In the genomic region with DNA sequence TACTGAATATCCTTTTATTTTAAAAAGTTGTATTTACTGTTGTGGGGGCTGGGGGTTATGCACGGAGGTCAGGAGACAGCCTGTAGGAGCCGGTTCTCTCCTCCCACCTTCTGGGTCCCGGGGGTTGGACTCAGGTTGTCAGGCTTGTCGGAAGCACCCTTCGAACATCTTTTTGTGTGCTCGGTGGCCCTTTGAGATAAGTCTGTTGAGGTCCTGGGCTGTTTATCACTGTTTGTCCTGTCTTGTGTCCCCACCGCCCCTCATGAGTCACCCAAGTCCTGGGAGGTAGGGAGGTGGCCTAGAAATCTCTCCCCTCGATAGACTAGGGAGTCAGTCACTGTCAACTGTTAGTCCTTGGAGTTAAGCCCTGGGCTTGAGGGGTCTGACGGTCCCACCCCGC, we compare ENCODE assay signal across 18 mouse cellular contexts. TPM values are rescaled to one million over a fixed set of nuclear protein-coding genes. Genes with fewer than 3 reads are reported as not detected.
DNase-seq lines count a peak whose midpoint lies in the region; ATAC-seq lines count a peak whose summit lies in the region.
"Had no signal": no experiment of that assay in that cellular context is flagged by ENCODE, and none has a peak within 500 bp of the region (broad histone marks: within the 10 kb centered on the region; RNA-seq: fewer than 3 reads in every experiment).

No protein-coding gene starts in this region.

- H3K27me3 ChIP-seq in heart, embryonic 10.5 days (ENCODE audit: insufficient read depth, poor library complexity, severe bottlenecking): peaks cover 10% of the 10 kb centered on the region; the same call in 1 of the 2 replicates
- no peaks in the 10 kb centered on the region for H3K27me3 ChIP-seq in midbrain, embryonic 12.5 days
- no peaks in the 10 kb centered on the region for H3K27me3 ChIP-seq in midbrain, embryonic 11.5 days (ENCODE audit: control insufficient read depth, insufficient read depth, low read length)
- H3K27me3 ChIP-seq: CH12.LX; embryonic facial prominence, embryonic 15.5 days; hindbrain, embryonic 15.5 days had no signal

- peaks cover 72% of the 10 kb centered on the region for H3K4me1 ChIP-seq in heart, embryonic 10.5 days
- 0 out of 2 replicates have a peak, but pooled peaks cover 7% of the 10 kb centered on the region for H3K4me1 ChIP-seq in midbrain, embryonic 12.5 days
- peaks cover 5% of the 10 kb centered on the region for H3K4me1 ChIP-seq in midbrain, embryonic 11.5 days (ENCODE audit: control insufficient read depth, insufficient read depth, low read length)

- no peak overlapping the region for H3K4me2 ChIP-seq in midbrain, embryonic 12.5 days (replicated peaks)
- H3K4me2 ChIP-seq in midbrain, embryonic 11.5 days: no peak overlapping the region
- H3K4me2 ChIP-seq: embryonic facial prominence, embryonic 15.5 days; hindbrain, embryonic 15.5 days had no signal

- WGBS in heart, embryonic 10.5 days: 46% methylated on average over 10 of the region's 10 CpGs
- WGBS in midbrain, embryonic 12.5 days: 89% methylated on average over 10 of the region's 10 CpGs
- 91% methylated on average over 10 of the region's 10 CpGs for WGBS in midbrain, embryonic 11.5 days

- H3K27ac ChIP-seq in heart, embryonic 10.5 days: no peak overlapping the region
- H3K27ac ChIP-seq in midbrain, embryonic 12.5 days (replicated peaks): no peak overlapping the region
- H3K27ac ChIP-seq in midbrain, embryonic 11.5 days (ENCODE audit: low read depth, low read length): no peak overlapping the region
- H3K27ac ChIP-seq: embryonic facial prominence, embryonic 15.5 days had no signal

- 0 out of 2 replicates have a peak overlapping the region, but pooled peaks have one; percentile 4 for H3K9ac ChIP-seq in midbrain, embryonic 12.5 days (replicated peaks)
- no peak overlapping the region for H3K9ac ChIP-seq in midbrain, embryonic 11.5 days (ENCODE audit: low read length)
- H3K9ac ChIP-seq: embryonic facial prominence, embryonic 15.5 days; hindbrain, embryonic 15.5 days had no signal

- H3K9me3 ChIP-seq in heart, embryonic 10.5 days: no peaks in the 10 kb centered on the region
- H3K9me3 ChIP-seq in midbrain, embryonic 12.5 days: no peaks in the 10 kb centered on the region
- H3K9me3 ChIP-seq in midbrain, embryonic 11.5 days (ENCODE audit: control insufficient read depth, low read length): no peaks in the 10 kb centered on the region
- H3K9me3 ChIP-seq: embryonic facial prominence, embryonic 15.5 days; hindbrain, embryonic 15.5 days had no signal

- H3K4me3 ChIP-seq in heart, embryonic 10.5 days: no peak overlapping the region
- H3K4me3 ChIP-seq in midbrain, embryonic 12.5 days: no peak overlapping the region
- no peak overlapping the region for H3K4me3 ChIP-seq in midbrain, embryonic 11.5 days (ENCODE audit: low read depth, low read length)
- H3K4me3 ChIP-seq: embryonic facial prominence, embryonic 15.5 days; erythroblast, embryonic 14.5 days; hindbrain, embryonic 15.5 days had no signal

- ATAC-seq in midbrain, embryonic 12.5 days (ENCODE audit: low FRiP score, low read depth): no peak
- no peak for ATAC-seq in midbrain, embryonic 11.5 days (ENCODE audit: low FRiP score)
- ATAC-seq: forebrain, embryonic 14.5 days had no signal

- intact Hi-C loops in heart, postnatal 25 days (cut with DNase I): no loop called here

- peak; percentile 82 for DNase-seq in heart, embryonic 10.5 days (ENCODE audit: low spot score)
- DNase-seq in heart, postnatal 25 days (ENCODE audit: low spot score): no peak
- no peak for DNase-seq in midbrain, embryonic 11.5 days (ENCODE audit: low spot score, missing footprints)
- peak; percentile 34 for DNase-seq in c-Kit-positive CD71-positive TER-119-positive erythroid progenitor cells, embryonic 14.5 days (ENCODE audit: low spot score)
- no peak for DNase-seq in kidney, adult 11 months
- DNase-seq: adrenal gland, adult 2 months; adrenal gland, postnatal 25 days; cerebellum, adult 11 months; cerebellum, adult 8-10 months; embryo, embryonic 11 days; gastrocnemius, postnatal 36 days; heart, postnatal 10 days had no signal

- H3K36me3 ChIP-seq in heart, embryonic 10.5 days: peaks cover 3% of the 10 kb centered on the region
- H3K36me3 ChIP-seq in midbrain, embryonic 12.5 days: peaks cover 8% of the 10 kb centered on the region; the same call in 1 of the 2 replicates
- H3K36me3 ChIP-seq in midbrain, embryonic 11.5 days (ENCODE audit: control insufficient read depth, insufficient read depth, low read length): no peaks in the 10 kb centered on the region
- H3K36me3 ChIP-seq: hindbrain, embryonic 15.5 days had no signal

RNA-seq across cellular contexts. Expression of gene Hip1r, which starts 24.9 kb away (rescaled TPM):
- polyA plus RNA-seq in heart, embryonic 10.5 days (2016; fragmentation: Nextera tagmentation; extraction: Ambion mirVana): 6.5 and 8.4 TPM in 2 replicates
- 10 to 100 TPM; 13.4 to 19.0 TPM for total RNA-seq in heart, postnatal 25 days (2021)
- polyA plus RNA-seq in midbrain, embryonic 12.5 days (2016; fragmentation: Nextera tagmentation; extraction: Ambion mirVana): 13.9 and 15.5 TPM in 2 replicates
- polyA plus RNA-seq in midbrain, embryonic 11.5 days (2014; fragmentation: Nextera tagmentation; extraction: Ambion mirVana): 4.6 and 5.2 TPM in 2 replicates

RNA-seq across cellular contexts. Expression of gene Vps37b, which starts 33.7 kb away (rescaled TPM):
- 54.0 and 61.4 TPM in 2 replicates for polyA plus RNA-seq in heart, embryonic 10.5 days (2016; fragmentation: Nextera tagmentation; extraction: Ambion mirVana)
- 10 to 100 TPM; 18.2 to 18.6 TPM for total RNA-seq in heart, postnatal 25 days (2021)
- polyA plus RNA-seq in midbrain, embryonic 12.5 days (2016; fragmentation: Nextera tagmentation; extraction: Ambion mirVana): 68.0 and 74.2 TPM in 2 replicates
- 45.5 and 50.7 TPM in 2 replicates for polyA plus RNA-seq in midbrain, embryonic 11.5 days (2014; fragmentation: Nextera tagmentation; extraction: Ambion mirVana)

Comparison
In these comparisons a context has a peak if more than half of its experiments do, and no peak if none do; other contexts are left out.
1. DNase-seq: peak in heart, embryonic 10.5 days (single experiment) and c-Kit-positive CD71-positive TER-119-positive erythroid progenitor cells, embryonic 14.5 days (single experiment); none in heart, postnatal 25 days (single experiment), midbrain, embryonic 11.5 days (single experiment) and kidney, adult 11 months (single experiment).